Mouse (Mus musculus): ENCODE results near the gene Frrs1. TPM values are rescaled to one million over a fixed set of nuclear protein-coding genes. Genes with fewer than 3 reads are reported as not detected.

The Frrs1 gene
- polyA plus RNA-seq, 1 experiment from 2014 or later: 37.6 TPM

DNA sequence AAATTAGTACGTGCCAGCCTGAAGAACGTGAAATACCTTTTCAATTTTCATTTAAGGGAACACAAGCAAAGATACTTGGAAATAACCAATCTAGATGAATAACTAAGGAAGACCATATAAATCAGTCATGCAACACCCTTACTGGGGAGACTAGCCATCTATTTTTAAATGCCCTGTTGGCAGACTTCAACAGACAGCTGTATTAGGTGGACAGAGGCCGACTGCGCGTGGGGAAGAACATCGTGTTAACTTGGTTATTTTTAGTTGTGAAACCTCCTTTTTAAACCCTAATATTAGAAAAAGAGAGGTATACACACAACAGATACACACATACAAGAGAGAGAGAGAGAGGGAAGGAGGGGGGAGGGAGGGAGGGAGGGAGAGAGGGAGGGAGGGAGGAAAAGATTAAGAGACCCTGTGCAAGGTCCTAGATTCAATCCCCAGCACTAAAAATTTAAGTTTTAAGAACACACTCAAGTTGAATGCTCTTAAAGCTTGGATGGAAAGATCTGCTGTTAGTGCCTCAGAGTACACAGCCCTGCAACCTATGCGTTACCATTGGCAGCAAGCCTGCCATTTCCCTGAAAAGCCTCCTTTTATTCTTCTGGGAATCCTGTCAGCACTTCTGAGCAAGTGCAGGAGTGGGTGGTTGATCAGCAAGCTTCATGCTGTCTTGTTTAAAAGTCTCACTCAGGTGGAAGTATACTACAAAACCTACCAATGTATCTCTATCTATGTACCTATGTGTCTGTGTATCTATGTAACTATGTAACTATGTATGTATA is 26.5 kb upstream of the Frrs1 start:
- Histone ChIP-seq H3K4me2 (no peak overlapping the region), H3K9me3 (replicated peaks) (no peaks in the 10 kb centered on the region), H3K27me3 (no peaks in the 10 kb centered on the region), H3K9ac (no peak overlapping the region), H3K36me3 (no peaks in the 10 kb centered on the region), H3K4me1 (replicated peaks) (peaks cover 7% of the 10 kb centered on the region), H3K4me3 (replicated peaks) (no peak overlapping the region), H3K27ac (no peak overlapping the region)
- 76% methylated on average over 7 of the region's 7 CpGs for WGBS (ENCODE audit: insufficient replicate concordance)
- no peak for ATAC-seq (ENCODE audit: low read depth)
- DNase-seq: no peak

DNA sequence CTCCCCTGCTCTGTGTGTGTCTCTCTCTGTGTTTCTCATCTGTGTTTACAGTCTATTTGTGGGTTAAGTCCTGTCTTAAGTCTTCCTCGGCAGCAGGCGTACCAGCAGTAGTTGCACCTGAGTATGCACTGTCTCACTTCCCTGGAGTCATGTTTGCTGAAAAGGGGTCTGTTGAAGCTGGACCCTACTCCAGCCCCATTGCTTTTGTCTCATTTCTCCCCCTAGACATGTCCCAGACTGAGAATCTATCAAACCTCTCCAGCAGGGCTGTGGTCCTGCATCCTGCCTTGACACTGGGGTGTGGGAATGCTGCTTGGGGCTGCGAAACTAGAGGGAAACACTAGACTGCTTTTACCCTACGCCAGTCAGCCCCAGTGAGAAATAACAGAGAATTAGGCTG is 25.8 kb upstream of the Frrs1 start:
- DNase-seq (no peak), ATAC-seq (ENCODE audit: low read depth) (no peak)
- Histone ChIP-seq H3K36me3 (no peaks in the 10 kb centered on the region), H3K9ac (no peak overlapping the region), H3K27me3 (no peaks in the 10 kb centered on the region), H3K4me3 (replicated peaks) (no peak overlapping the region), H3K9me3 (replicated peaks) (no peaks in the 10 kb centered on the region), H3K4me1 (replicated peaks) (peaks cover 7% of the 10 kb centered on the region), H3K27ac (no peak overlapping the region), H3K4me2 (no peak overlapping the region)
- 74% methylated on average over 4 of the region's 4 CpGs for whole genome bisulfite sequencing (ENCODE audit: insufficient replicate concordance)

DNA sequence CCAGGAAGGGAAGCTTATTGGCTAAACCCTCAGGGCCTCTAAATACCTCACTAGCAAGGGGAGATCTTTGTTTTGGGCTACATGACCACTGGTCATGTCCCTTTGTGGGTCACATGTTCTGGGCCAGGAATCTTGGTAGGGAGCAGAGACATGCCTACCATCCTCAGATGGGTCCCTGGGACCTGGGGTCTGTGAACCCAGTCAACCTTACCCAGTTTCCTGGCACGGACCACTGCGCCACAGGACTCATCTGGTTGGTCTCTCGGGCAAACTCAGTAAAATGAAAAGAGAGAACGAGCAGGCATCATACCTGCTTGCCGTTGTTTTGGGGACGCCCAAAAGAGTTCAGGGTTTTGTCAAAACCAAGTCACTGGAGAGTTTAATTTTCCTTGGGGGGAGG is 25.0 kb upstream of the Frrs1 start:
- H3K27ac ChIP-seq: no peak overlapping the region
- H3K9me3 ChIP-seq (replicated peaks): no peaks in the 10 kb centered on the region
- H3K4me3 ChIP-seq (replicated peaks): no peak overlapping the region
- DNase-seq (no peak), ATAC-seq (ENCODE audit: low read depth) (no peak)
- H3K9ac ChIP-seq: no peak overlapping the region
- H3K4me2 ChIP-seq: no peak overlapping the region
- peaks cover 7% of the 10 kb centered on the region for H3K4me1 ChIP-seq (replicated peaks)
- no peaks in the 10 kb centered on the region for H3K36me3 ChIP-seq
- H3K27me3 ChIP-seq: no peaks in the 10 kb centered on the region
- 80% methylated on average over 6 of the region's 6 CpGs for WGBS (ENCODE audit: insufficient replicate concordance)

DNA sequence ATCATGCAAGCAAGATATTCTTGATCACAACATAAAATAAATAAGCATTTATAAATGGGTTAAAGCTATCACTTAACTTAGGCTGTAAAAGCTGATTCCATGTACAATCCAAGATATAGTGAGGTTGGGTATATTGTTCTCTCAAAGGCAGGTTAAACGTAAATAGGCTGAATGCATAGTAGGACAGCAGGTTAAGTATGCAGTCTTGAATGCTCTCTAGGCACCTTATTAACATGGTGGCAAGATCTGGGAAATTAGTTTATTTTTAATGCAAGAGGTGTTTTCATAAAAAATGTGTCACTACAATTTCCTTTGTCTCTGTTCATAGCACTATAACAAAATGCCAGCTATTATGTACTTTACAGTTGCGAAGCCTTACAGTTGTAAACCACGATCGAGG is 23.9 kb upstream of the Frrs1 start:
- peak overlapping the region; percentile 40 for H3K4me3 ChIP-seq (replicated peaks)
- ATAC-seq (ENCODE audit: low read depth): no peak

DNA sequence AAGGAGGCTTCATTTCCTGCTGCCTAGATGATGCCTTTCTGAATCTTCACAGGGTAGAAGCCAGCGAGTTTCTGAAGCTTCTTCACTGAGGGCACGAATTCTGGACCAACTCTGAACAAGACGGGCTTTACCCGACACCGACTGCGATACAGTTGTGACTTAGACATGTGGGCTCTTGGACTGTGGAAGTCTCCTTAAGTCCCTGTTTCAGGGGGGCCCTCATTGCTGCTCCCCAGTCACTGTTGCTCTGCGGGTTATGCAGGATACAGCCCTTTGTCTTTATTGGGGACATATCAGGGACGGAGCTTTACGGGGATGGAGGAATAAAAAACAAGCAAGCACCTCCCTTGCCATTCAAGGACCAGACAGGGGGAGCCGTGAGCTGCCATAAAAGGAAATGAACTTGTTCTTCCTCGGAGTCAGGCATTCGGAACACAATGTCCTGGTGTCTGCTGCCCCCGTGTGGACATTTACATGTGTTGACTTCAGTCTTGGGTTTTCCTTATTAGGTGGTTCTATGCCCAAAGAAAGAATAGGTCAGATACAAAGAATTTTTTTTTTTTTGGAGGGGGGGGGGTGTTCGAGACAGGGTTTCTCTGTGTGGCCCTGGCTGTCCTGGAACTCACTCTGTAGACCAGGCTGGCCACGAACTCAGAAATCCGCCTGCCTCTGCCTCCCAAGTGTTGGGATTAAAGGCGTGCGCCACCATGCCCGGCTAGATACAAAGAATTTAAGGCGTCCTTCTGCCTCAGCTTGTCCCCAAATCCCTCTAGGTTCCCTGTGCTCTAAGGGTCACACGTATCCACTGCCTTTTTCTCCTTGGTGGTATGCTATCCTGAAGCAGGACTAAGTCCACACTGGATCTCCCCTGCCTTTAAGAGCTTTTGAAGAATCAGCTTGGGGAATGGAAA is 23.2 kb upstream of the Frrs1 start:
- peak overlapping the region; percentile 64 for H3K9ac ChIP-seq
- peak overlapping the region; percentile 40 for H3K4me3 ChIP-seq (replicated peaks)
- no peak overlapping the region for H3K27ac ChIP-seq
- H3K36me3 ChIP-seq: no peaks in the 10 kb centered on the region
- 25% methylated on average over 21 of the region's 21 CpGs for WGBS (ENCODE audit: insufficient replicate concordance)
- H3K27me3 ChIP-seq: no peaks in the 10 kb centered on the region
- H3K9me3 ChIP-seq (replicated peaks): no peaks in the 10 kb centered on the region
- peaks cover 7% of the 10 kb centered on the region for H3K4me1 ChIP-seq (replicated peaks)
- DNase-seq (peak; percentile 74), ATAC-seq (ENCODE audit: low read depth) (peak; percentile 72)
- peak overlapping the region; percentile 66 for H3K4me2 ChIP-seq

More for the DNA sequence above, 23.9 kb upstream of the Frrs1 start:
- WGBS (ENCODE audit: insufficient replicate concordance): 57% methylated on average over 4 of the region's 4 CpGs
- peak overlapping the region; percentile 64; the same call in 1 of the 2 replicates for H3K9ac ChIP-seq
- H3K4me1 ChIP-seq (replicated peaks): peaks cover 7% of the 10 kb centered on the region
- H3K36me3 ChIP-seq: no peaks in the 10 kb centered on the region
- H3K9me3 ChIP-seq (replicated peaks): no peaks in the 10 kb centered on the region
- DNase-seq: no peak
- no peaks in the 10 kb centered on the region for H3K27me3 ChIP-seq
- no peak overlapping the region for H3K27ac ChIP-seq
- peak overlapping the region; percentile 66 for H3K4me2 ChIP-seq

DNA sequence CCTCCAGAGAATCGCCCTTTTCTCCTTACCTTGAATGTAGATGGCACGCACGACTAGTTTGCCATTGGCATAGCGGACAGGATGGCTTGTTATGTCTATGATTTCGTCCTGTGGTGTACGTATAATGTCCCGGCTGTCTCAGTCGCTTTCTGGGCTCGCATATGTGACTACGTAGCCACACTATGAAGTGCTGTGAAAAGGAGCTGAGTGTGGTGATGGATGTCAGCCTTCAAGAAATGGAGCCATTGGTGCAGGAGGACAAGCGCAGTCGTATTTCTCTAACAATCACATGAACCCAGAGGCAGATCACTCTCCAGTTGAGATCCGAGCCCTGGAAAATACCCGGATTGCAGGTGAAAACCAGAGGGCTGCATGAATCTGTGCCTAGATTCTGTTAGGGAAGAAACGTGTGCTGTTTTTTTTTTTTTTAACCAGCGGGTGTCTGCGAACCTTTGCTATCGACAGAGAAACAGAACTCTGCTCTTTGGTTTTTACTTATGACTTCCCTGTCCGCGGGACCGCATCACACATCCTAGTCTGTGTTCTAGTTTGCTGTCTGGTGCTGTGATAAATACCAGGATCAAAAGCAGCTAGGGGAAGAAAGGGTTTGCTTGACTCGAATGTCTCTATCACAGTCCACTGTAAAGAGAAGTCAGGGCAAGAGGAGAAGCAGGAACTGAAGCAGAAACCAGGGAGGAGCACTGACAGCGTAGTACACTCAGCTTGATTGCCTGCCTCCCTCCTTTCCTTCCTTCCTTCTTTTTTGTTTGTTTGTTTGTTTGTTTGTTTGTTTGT is 22.4 kb upstream of the Frrs1 start:
- DNase-seq (no peak), ATAC-seq (ENCODE audit: low read depth) (no peak)
- Histone ChIP-seq H3K27ac (no peak overlapping the region), H3K4me3 (replicated peaks) (no peak overlapping the region), H3K27me3 (no peaks in the 10 kb centered on the region), H3K36me3 (no peaks in the 10 kb centered on the region), H3K9me3 (replicated peaks) (no peaks in the 10 kb centered on the region), H3K4me1 (replicated peaks) (peaks cover 7% of the 10 kb centered on the region), H3K9ac (no peak overlapping the region), H3K4me2 (no peak overlapping the region)
- 63% methylated on average over 23 of the region's 23 CpGs for WGBS (ENCODE audit: insufficient replicate concordance)

DNA sequence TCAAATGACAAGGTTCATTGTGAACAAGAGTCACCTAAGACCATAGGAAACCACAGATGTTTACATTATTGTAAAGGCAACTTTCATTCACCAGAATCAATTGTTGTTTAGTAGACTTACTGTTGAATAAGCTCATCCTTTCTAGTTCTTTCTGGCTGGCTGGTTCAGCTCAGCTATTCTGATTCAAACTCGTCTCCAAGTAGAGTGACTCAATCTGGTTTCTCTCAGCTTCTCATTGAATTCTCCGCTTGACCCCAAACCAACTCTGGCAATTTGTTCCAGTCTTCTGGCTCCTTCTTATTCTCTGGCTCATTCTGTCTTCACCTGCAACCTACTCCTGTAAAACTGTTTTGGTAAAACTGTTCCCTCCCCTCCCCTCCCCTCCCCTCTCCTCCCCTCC is 18.0 kb upstream of the Frrs1 start:
- no peak for ATAC-seq (ENCODE audit: low read depth)
- 80% methylated on average over 2 of the region's 2 CpGs for WGBS (ENCODE audit: insufficient replicate concordance)

DNA sequence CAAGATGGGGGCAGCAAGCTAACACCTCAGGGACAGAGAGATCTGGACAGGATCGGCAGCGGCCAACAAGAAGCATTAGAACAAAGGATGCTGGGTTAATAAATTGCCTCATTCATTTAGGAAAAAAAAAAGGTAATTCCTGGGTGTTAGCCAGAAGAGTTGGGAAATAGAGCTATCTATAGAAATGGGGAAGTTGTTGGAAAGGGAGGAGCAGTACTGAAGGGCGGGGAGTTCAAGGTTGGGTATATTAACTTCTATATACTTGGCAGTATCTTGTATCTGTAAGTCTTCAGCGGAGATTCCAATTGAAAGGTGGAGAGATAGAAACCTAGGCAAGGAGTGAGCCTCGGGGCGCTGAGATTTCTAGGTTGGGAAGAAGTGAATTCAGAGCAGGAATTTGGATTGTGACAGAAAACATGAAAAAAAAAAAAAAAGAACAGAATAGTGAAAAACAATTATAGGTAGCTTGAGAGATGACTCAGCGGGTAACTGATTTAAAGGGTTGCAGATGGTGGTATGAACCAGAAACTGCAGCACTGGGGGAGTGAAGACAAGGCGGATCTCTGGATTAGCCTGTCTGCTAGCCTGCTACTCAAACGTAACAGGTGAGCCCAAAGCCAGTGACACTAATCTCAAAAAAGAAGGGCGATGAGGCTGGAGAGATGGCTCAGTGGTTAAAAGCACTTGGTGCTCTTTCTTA is 14.2 kb upstream of the Frrs1 start:
- Histone ChIP-seq H3K4me1 (replicated peaks) (peaks cover 25% of the 10 kb centered on the region), H3K36me3 (no peaks in the 10 kb centered on the region), H3K9ac (no peak overlapping the region), H3K27ac (no peak overlapping the region), H3K9me3 (replicated peaks) (no peaks in the 10 kb centered on the region), H3K4me3 (replicated peaks) (no peak overlapping the region), H3K4me2 (no peak overlapping the region), H3K27me3 (no peaks in the 10 kb centered on the region)
- ATAC-seq (ENCODE audit: low read depth) (no peak), DNase-seq (no peak)
- WGBS (ENCODE audit: insufficient replicate concordance): 72% methylated on average over 10 of the region's 10 CpGs

More for the DNA sequence above, 18.0 kb upstream of the Frrs1 start:
- H3K4me2 ChIP-seq: no peak overlapping the region
- no peak overlapping the region for H3K4me3 ChIP-seq (replicated peaks)
- no peak for DNase-seq
- H3K36me3 ChIP-seq: no peaks in the 10 kb centered on the region
- H3K4me1 ChIP-seq (replicated peaks): peaks cover 14% of the 10 kb centered on the region
- H3K27me3 ChIP-seq: no peaks in the 10 kb centered on the region
- no peak overlapping the region for H3K27ac ChIP-seq
- H3K9ac ChIP-seq: no peak overlapping the region
- H3K9me3 ChIP-seq (replicated peaks): no peaks in the 10 kb centered on the region

DNA sequence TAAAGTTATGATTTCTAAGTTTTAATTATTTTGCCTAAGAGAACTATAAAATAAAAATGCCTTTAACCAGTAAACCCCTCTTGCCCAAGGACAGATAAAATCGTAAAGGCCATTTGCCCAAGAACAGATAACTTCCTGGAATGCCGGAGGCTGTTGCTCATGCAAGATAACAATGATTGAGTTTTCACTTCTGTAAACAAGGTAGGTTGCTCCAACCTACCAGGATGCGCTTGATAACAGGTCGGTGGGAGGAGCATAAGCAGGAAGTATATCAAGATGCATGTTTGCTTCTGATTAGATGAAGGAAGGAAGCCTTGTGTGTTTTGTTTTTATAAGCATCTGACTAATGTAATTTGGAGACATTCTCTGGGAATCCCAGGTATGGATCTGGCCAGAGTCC is 13.2 kb upstream of the Frrs1 start:
- DNase-seq: peak; percentile 35
- no peak overlapping the region; the same call in 1 of the 2 replicates for H3K27ac ChIP-seq

DNA sequence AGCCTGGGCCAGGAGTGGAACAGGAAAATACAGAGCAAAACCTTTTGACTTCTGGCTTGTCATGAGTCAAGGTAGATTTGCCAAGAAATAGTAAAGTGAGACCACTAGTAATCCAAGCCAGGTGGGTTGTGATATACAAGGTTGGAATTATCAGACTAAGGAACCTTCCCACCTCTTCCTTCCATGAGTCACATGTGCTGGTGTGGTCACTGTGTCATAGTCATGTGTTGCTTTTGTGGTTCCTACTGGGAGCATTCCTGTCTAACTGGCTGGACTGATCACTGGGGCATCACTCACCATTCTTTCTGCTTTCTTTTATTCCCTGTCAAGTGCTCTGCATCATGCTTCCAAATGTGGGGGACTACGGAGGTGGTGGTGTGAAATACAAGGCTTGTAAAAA is 11.2 kb upstream of the Frrs1 start:
- H3K4me3 ChIP-seq (replicated peaks): no peak overlapping the region
- 91% methylated on average over 1 of the region's 1 CpGs for WGBS (ENCODE audit: insufficient replicate concordance)
- H3K9ac ChIP-seq: no peak overlapping the region
- no peaks in the 10 kb centered on the region for H3K9me3 ChIP-seq (replicated peaks)
- no peak overlapping the region for H3K27ac ChIP-seq
- H3K4me1 ChIP-seq (replicated peaks): peaks cover 25% of the 10 kb centered on the region
- DNase-seq (no peak), ATAC-seq (ENCODE audit: low read depth) (no peak)
- no peaks in the 10 kb centered on the region for H3K36me3 ChIP-seq
- no peak overlapping the region for H3K4me2 ChIP-seq
- no peaks in the 10 kb centered on the region for H3K27me3 ChIP-seq

More for the DNA sequence above, 13.2 kb upstream of the Frrs1 start:
- WGBS (ENCODE audit: insufficient replicate concordance): 13% methylated on average over 4 of the region's 4 CpGs
- H3K9me3 ChIP-seq (replicated peaks): no peaks in the 10 kb centered on the region
- no peak overlapping the region for H3K4me2 ChIP-seq
- peaks cover 25% of the 10 kb centered on the region for H3K4me1 ChIP-seq (replicated peaks)
- no peak overlapping the region for H3K4me3 ChIP-seq (replicated peaks)
- no peaks in the 10 kb centered on the region for H3K27me3 ChIP-seq
- no peak overlapping the region for H3K9ac ChIP-seq
- H3K36me3 ChIP-seq: no peaks in the 10 kb centered on the region
- peak; percentile 74 for ATAC-seq (ENCODE audit: low read depth)

Data from liver, embryonic 13.5 days (tissue).